Mouse (Mus musculus) olfactory bulb, adult 2 months (tissue): ENCODE results near the gene Nup210l. TPM values are rescaled to one million over a fixed set of nuclear protein-coding genes. Genes with fewer than 3 reads are reported as not detected.

Experiments
- H3K27ac ChIP-seq: fragments of 200-500 bp; 2 replicates; pipeline ENCODE4 v1.5.1; 2012; ENCODE audit warnings: low read depth, low read length; ENCODE audit not compliant: insufficient read depth
- H3K4me1 ChIP-seq: fragments of 200-500 bp; 2 replicates; pipeline ENCODE4 v1.6.1; 2012; ENCODE audit warnings: low read length; ENCODE audit not compliant: control insufficient read depth, insufficient read depth
- H3K4me3 ChIP-seq: fragments of 200-500 bp; 2 replicates; pipeline ENCODE4 v1.5.1; 2012; ENCODE audit warnings: mild to moderate bottlenecking, low read depth, low read length, moderate library complexity; ENCODE audit not compliant: insufficient read depth
- CTCF ChIP-seq: fragments of 200-500 bp; IDR thresholded peaks from 2 replicates; pipeline ENCODE4 v1.5.1; 2012; ENCODE audit warnings: low read depth, mild to moderate bottlenecking, low read length, moderate library complexity; ENCODE audit not compliant: insufficient read depth
- POLR2A ChIP-seq: fragments of 200-500 bp; IDR thresholded peaks from 2 replicates; pipeline ENCODE4 v1.6.1; 2012; ENCODE audit warnings: mild to moderate bottlenecking, low read depth, low read length, moderate library complexity; ENCODE audit not compliant: insufficient read depth
- WGBS: fragments of 180-500 bp; shearing (Covaris S2); methylation state at CpG from one replicate; pipeline ENCODE4 v1.1.7; 2018; 5-methylcytosine and 5-hydroxymethylcytosine counted together
- polyA plus RNA-seq: library from polyadenylated mRNA; stranded (reverse); fragments of >200 nt; gene quantifications from 2 replicates; pipeline ENCODE4 v1.2.4, GENCODE M21; 2012; ENCODE audit warnings: low replicate concordance; ENCODE audit not compliant: missing spikeins, insufficient read depth, insufficient read length

Gene Nup210l
- polyA plus RNA-seq, 1 experiment, result not detected

GRCm38 (mm10) chr3:90253653-90254418 is 149.9 kb downstream of the Nup210l start, which contains the start of gene Crtc2:
TSS of gene Crtc2 (plus strand) at chr3:90254163.
- TF ChIP-seq CTCF, result no peak
- TF ChIP-seq POLR2A, result peak; percentile 87
- Histone ChIP-seq H3K27ac (peak within 1 kb of the TSS; percentile 70), H3K4me1 (peaks cover 8% of the 10 kb centered on the region), H3K4me3 (peak within 1 kb of the TSS; percentile 93)
- WGBS, result under 1% methylated on average over 40 of the region's 40 CpGs

DNA sequence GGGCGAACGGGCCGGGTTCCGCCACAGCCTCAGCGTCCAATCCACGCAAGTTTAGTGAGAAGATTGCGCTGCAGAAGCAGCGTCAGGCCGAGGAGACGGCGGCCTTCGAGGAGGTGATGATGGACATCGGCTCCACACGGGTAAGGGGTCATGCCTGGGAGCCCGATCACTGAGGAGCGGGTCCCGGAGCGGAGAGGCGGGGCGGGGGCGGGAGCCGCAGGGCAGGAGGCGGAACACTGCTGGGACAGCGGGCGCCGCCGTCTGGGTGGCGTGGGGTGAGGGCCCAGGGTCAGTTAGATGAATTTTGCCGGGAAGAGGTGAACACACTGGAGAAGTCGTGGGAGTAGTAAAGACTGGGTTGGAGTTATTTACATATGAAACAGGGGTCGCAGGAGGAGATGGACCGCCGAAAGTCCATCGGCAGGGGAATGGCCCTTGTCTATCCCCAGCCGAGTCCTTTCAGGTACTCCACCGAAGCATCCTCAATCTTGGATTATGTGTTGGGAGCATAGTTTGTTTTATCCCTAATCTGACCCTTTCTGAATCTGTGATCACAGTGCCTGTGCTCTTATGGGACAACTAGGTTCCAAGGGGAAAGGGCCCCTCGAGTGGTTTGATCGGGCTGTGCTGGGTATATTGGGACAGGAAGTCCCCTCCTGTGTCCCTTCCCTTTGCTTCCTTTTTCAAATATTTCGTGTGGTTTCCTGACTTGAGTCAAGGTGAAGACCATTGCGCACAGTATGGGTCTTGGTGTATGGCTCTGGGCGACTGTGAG is 150.7 kb downstream of the Nup210l start:
- 1% methylated on average over 41 of the region's 41 CpGs for WGBS
- TF ChIP-seq POLR2A (no peak), CTCF (no peak; the same call in 1 of the 2 replicates)
- H3K27ac ChIP-seq, result peak overlapping the region; percentile 70; the same call in 1 of the 2 replicates

GRCm38 (mm10) chr3:90255194-90255565 is 151.2 kb downstream of the Nup210l start:
- TF ChIP-seq POLR2A (no peak), CTCF (no peak)
- Histone ChIP-seq H3K4me1 (peaks cover 6% of the 10 kb centered on the region), H3K4me3 (peak overlapping the region; percentile 93), H3K27ac (no peak overlapping the region)
- WGBS, result 3% methylated on average over 2 of the region's 2 CpGs

More for the DNA sequence above, 150.7 kb downstream of the Nup210l start:
- H3K4me3 ChIP-seq, result peak overlapping the region; percentile 93
- peaks cover 6% of the 10 kb centered on the region for H3K4me1 ChIP-seq

DNA sequence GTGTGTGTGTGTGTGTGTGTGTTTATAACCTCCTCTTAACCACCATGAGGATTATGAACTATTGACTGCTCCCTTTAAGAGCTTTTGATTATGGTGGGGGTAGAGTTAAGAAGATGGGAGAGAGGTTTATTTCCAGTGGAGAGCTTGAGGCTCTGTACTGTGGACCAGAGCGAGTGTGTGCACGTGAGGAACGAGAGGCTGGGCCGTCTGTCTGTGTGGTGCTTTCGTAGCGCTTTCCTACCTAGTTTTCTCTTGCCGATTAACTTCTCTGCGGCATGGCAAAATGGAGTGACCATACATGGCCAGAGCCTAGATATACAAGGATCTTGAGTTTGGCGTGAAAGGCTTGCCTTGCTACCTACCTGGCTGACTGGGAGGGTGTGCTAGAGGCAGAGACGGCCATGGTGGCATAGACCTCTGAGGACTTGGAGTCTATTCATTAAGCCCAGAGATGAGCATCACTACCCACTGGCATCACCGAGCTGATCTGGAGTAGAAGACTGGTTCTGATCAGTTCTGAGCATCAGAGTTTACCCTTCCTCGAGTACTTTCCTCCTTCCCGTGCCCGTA is 151.9 kb downstream of the Nup210l start:
- Histone ChIP-seq H3K4me3 (no peak overlapping the region), H3K27ac (no peak overlapping the region), H3K4me1 (peaks cover 6% of the 10 kb centered on the region)
- no peak for TF ChIP-seq CTCF
- TF ChIP-seq POLR2A, result no peak
- 90% methylated on average over 14 of the region's 14 CpGs for WGBS

GRCm38 (mm10) chr3:90256731-90257530 is 153.0 kb downstream of the Nup210l start:
- peaks cover 6% of the 10 kb centered on the region for H3K4me1 ChIP-seq
- H3K27ac ChIP-seq, result no peak overlapping the region
- WGBS, result 86% methylated on average over 19 of the region's 19 CpGs
- TF ChIP-seq POLR2A (no peak), CTCF (no peak)
- H3K4me3 ChIP-seq, result no peak overlapping the region

DNA sequence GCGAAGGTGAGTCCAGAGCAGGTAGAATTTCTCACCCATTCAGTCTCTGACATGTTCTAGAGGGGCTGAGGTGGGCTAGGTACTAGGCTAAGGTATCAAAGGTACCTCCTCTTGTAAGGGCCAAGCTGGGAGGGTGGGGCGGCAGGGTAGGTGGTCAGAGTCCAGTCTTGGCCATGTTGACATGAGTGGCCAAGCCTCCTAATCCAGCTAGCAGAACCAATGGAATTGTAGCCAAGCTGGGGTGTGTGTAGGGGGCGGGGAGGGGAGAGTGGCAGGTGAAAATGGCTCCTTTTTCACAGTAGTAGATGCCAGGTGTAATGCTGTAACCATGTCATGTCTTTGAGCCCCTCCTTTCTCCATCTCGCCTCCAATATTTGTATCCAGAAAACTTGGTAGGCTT is 154.6 kb downstream of the Nup210l start:
- TF ChIP-seq CTCF (no peak), POLR2A (no peak)
- 93% methylated on average over 4 of the region's 4 CpGs for WGBS
- no peak overlapping the region for H3K27ac ChIP-seq
- no peak overlapping the region for H3K4me3 ChIP-seq
- peaks cover 6% of the 10 kb centered on the region for H3K4me1 ChIP-seq

Other genes starting within 250 kb of the Nup210l start
- not detected in 2 replicates for gene Il6ra, start 190.9 kb upstream of the Nup210l start, polyA plus RNA-seq
- gene Atp8b2, start 140.6 kb upstream of the Nup210l start, polyA plus RNA-seq, result not detected in 2 replicates
- not detected in 2 replicates for gene Hax1, start 105.4 kb upstream of the Nup210l start, polyA plus RNA-seq
- not detected in 2 replicates for gene 4933434E20Rik, start 52.5 kb upstream of the Nup210l start, polyA plus RNA-seq
- 263 TPM in 1 of 2 replicates, not detected in the other for gene Ubap2l, start 51.5 kb upstream of the Nup210l start, polyA plus RNA-seq
- 441 TPM in 1 of 2 replicates, not detected in the other for gene Tpm3, start 31.5 kb upstream of the Nup210l start, polyA plus RNA-seq
- gene Rps27, start 109.5 kb downstream of the Nup210l start, polyA plus RNA-seq, result 2,782 TPM in 1 of 2 replicates, not detected in the other
- not detected in 2 replicates for gene Rab13, start 109.6 kb downstream of the Nup210l start, polyA plus RNA-seq
- not detected in 2 replicates for gene Jtb, start 127.5 kb downstream of the Nup210l start, polyA plus RNA-seq
- gene Creb3l4, start 139.4 kb downstream of the Nup210l start, polyA plus RNA-seq, result not detected in 2 replicates
- not detected in 2 replicates for gene Slc39a1, start 144.0 kb downstream of the Nup210l start, polyA plus RNA-seq
- gene Crtc2, start 150.0 kb downstream of the Nup210l start, polyA plus RNA-seq, result not detected in 2 replicates
- not detected in 2 replicates for gene Dennd4b, start 161.1 kb downstream of the Nup210l start, polyA plus RNA-seq
- 118 TPM in 1 of 2 replicates, not detected in the other for gene Gatad2b, start 189.0 kb downstream of the Nup210l start, polyA plus RNA-seq